Mouse (Mus musculus): ENCODE data around the gene Vmn1r13.
"Not testable (repeated sequence)": the region's sequence is repeated elsewhere in the genome, so short reads cannot be mapped to it uniquely, and the experiment has no call there.

The Vmn1r13 gene

GRCm38 (mm10) chr6:57202990-57203389, at the start of gene Vmn1r13:
Gene Vmn1r13, plus strand, starts transcription at chr6:57203290.
- DNase-seq (ENCODE audit: low spot score in 2 of 2), result not testable (repeated sequence)

GRCm38 (mm10) chr6:57156619-57157018, 46.5 kb upstream of the Vmn1r13 start, which contains the start of gene Vmn1r12:
Gene Vmn1r12, plus strand, starts transcription at chr6:57156919.
- DNase-seq (ENCODE audit: low spot score in 2 of 2), result no peak

GRCm38 (mm10) chr6:57190016-57190415, 13.1 kb upstream of the Vmn1r13 start:
- DNase-seq (ENCODE audit: low spot score in 2 of 2), result not testable (repeated sequence)

DNA sequence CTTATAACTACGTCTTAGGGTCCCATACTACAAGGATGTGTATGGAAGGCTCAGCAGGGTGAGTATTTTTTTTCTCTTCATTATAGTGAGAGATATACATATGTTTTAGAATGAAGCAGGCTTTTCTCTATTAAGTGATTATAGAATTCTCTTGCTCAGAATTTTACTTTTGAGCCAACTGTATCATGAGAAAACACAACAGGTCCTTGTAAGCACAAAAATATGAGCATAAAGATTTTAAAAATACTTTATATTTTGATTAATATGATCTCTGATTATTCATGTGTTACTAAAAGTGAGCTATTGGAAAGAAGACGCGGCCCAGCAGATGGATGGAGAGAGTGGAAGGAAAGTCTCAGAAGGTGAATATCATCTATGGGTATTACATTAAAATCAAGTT, 28.3 kb downstream of the Vmn1r13 start, which contains the start of gene Vmn1r14:
Vmn1r14 (plus strand) TSS at position 301 of the 400 bp plus-strand sequence.
- DNase-seq (ENCODE audit: low spot score in 2 of 2), result no peak

DNA sequence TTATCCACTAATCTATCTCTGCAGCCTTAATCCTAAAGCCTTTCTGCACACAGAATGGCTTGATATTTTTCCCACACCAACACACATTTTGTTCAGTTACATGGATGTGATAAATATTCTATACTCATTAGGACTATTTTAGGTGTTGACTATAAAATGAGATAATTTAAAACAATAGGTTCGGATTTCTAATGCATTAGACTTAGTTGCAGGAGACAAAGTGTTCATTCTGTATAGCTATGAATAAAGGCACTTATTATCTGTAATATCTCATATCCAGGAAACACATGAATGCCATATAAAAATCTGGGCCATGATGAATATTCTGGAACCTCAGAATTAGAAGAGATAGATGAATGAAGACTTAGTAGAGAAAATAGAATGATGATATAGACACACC, 54.6 kb downstream of the Vmn1r13 start, which contains the start of gene Vmn1r15:
Vmn1r15 (plus strand) TSS at position 301 of the 400 bp plus-strand sequence.
- no peak for DNase-seq (ENCODE audit: low spot score in 2 of 2)

DNA sequence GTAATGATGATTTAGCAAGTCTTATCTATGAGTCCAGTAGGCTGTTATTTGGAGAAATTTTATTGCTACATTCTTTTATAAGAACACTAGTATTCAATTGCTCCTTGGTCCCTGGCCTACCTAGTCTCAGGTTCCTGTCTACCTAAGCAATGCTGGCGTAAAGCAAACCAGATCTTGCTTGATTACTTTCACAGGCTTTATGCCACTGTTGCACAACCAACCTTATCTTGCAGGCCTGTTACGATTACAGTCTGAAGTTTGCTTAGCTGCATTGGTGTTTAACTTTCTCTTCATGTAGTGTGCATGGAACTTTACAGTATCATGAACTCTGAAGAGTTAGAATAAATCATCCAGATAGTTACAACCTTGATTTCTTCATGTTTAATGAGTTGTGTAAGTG, 57.9 kb downstream of the Vmn1r13 start:
- peak in 1 of 2 experiments; percentile 0 for DNase-seq (ENCODE audit: low spot score in 2 of 2)
